Mouse (Mus musculus): ENCODE results near the gene Nasp. TPM values are rescaled to one million over a fixed set of nuclear protein-coding genes. Genes with fewer than 3 reads are reported as not detected.
A peak's percentile ranks its signal among the peaks of the same experiment; 100 is the strongest.
"Not testable (repeated sequence)": the region's sequence is repeated elsewhere in the genome, so short reads cannot be mapped to it uniquely, and the experiment has no call there.

Gene Nasp
- polyA plus RNA-seq (2014; fragmentation: Nextera tagmentation; extraction: Ambion mirVana), result 256 and 265 TPM in 2 replicates

DNA sequence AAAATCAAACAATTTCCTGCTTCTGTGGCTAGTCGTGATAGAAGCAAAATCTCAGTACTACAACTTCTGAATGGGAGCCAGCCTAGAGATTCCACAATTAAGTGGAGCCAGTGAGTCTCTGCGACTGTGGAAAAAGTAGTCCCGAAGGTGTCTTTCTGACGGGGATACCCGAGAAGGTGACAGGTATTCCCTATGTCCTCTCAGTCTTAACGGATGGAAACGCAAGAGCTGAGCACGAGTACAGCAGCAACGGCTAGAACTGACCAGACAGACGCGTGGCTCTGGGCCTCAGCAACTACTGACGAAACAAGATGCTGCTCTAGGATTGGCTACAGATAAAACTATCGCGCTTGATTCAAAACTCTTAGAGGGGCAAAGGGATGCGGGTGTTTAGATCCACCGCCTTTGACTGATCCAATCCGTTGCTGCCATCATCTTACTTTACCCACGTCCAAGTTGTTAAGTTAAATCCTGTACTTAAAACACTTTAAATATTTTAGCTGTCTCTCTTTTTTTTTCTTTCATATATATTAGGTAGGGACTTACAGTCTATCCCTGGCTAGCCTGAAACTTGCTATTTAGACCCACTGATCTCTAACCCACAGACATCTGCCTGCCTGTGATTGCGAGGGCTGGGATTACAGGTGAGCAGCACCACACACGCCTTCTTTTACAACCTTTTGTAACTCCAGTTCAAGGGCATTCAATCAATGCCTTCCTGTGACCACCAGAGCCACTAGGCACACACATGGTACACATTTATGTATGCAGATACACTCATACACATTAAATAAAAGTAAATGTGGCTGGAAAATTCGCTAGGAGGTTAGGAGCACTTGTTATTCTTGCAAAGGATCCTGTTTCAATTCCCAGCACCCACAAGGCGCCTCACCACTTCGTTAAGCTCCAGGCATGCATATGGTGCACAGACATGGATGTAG lies at the start of gene Nasp:
Gene Nasp, minus strand, starts transcription at position 220 of the 941 bp plus-strand sequence.
- Histone ChIP-seq H3K27me3 (ENCODE audit: control insufficient read depth, insufficient read depth, low read length) (no peaks in the 10 kb centered on the region), H3K4me1 (ENCODE audit: control insufficient read depth, insufficient read depth, low read length) (peaks cover 5% of the 10 kb centered on the region; the same call in 1 of the 2 replicates), H3K4me3 (ENCODE audit: low read depth, low read length) (peak within 1 kb of the TSS; percentile 95), H3K9ac (ENCODE audit: low read length) (peak within 1 kb of the TSS; percentile 97), H3K4me2 (ENCODE audit: low read depth) (peak within 1 kb of the TSS; percentile 36), H3K27ac (ENCODE audit: low read depth, low read length) (peak within 1 kb of the TSS; percentile 84), H3K9me3 (ENCODE audit: control insufficient read depth, low read length) (no peaks in the 10 kb centered on the region), H3K36me3 (ENCODE audit: control insufficient read depth, insufficient read depth, low read length) (peaks cover 2% of the 10 kb centered on the region)
- WGBS, result 8% methylated on average over 23 of the region's 23 CpGs
- DNase-seq (ENCODE audit: low spot score) (peak; percentile 84), ATAC-seq (ENCODE audit: insufficient read depth, low FRiP score, low TSS enrichment) (peak; percentile 88)

GRCm38 (mm10) chr4:116676027-116676426 lies 48.3 kb upstream of the Nasp start:
- ATAC-seq (ENCODE audit: insufficient read depth, low FRiP score, low TSS enrichment), result no peak

GRCm38 (mm10) chr4:116674761-116675160 lies 47.0 kb upstream of the Nasp start:
- not testable (repeated sequence) for H3K27ac ChIP-seq (ENCODE audit: low read depth, low read length); H3K4me1 ChIP-seq (ENCODE audit: control insufficient read depth, insufficient read depth, low read length); H3K4me2 ChIP-seq (ENCODE audit: low read depth); DNase-seq (ENCODE audit: low spot score); H3K9me3 ChIP-seq (ENCODE audit: control insufficient read depth, low read length); ATAC-seq (ENCODE audit: insufficient read depth, low FRiP score, low TSS enrichment); H3K36me3 ChIP-seq (ENCODE audit: control insufficient read depth, insufficient read depth, low read length); H3K27me3 ChIP-seq (ENCODE audit: control insufficient read depth, insufficient read depth, low read length); H3K9ac ChIP-seq (ENCODE audit: low read length); H3K4me3 ChIP-seq (ENCODE audit: low read depth, low read length)
- 94% methylated on average over 6 of the region's 6 CpGs for WGBS

More at GRCm38 (mm10) chr4:116676027-116676426, 48.3 kb upstream of the Nasp start:
- no peaks in the 10 kb centered on the region for H3K36me3 ChIP-seq (ENCODE audit: control insufficient read depth, insufficient read depth, low read length)
- no peak overlapping the region for H3K27ac ChIP-seq (ENCODE audit: low read depth, low read length)
- 85% methylated on average over 3 of the region's 3 CpGs for WGBS
- H3K4me1 ChIP-seq (ENCODE audit: control insufficient read depth, insufficient read depth, low read length), result no peaks in the 10 kb centered on the region
- no peak overlapping the region for H3K4me2 ChIP-seq (ENCODE audit: low read depth)
- no peak overlapping the region for H3K4me3 ChIP-seq (ENCODE audit: low read depth, low read length)
- H3K9ac ChIP-seq (ENCODE audit: low read length), result no peak overlapping the region
- H3K27me3 ChIP-seq (ENCODE audit: control insufficient read depth, insufficient read depth, low read length), result no peaks in the 10 kb centered on the region
- no peaks in the 10 kb centered on the region for H3K9me3 ChIP-seq (ENCODE audit: control insufficient read depth, low read length)
- no peak for DNase-seq (ENCODE audit: low spot score)

DNA sequence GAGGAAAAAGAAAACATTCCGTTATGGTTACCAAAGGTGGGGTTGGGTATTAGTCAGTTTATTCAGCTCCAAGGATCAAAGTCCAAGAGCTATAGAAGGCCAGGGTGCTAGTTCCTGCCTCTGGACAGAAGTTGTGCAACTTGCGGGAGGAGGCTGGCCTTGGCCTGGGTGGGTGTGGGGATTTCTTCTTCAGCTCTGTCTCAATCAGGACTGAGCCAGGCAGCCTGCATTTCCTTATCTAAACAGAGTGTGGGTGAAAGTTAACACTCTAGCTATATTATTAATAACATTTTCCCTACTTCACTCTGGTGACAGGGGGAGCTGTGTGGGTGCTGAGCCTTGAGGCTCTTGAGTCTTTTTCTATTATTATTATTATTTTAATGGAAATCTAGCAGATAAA lies 45.0 kb upstream of the Nasp start:
- Histone ChIP-seq H3K27me3 (ENCODE audit: control insufficient read depth, insufficient read depth, low read length) (no peaks in the 10 kb centered on the region), H3K36me3 (ENCODE audit: control insufficient read depth, insufficient read depth, low read length) (no peaks in the 10 kb centered on the region), H3K4me3 (ENCODE audit: low read depth, low read length) (no peak overlapping the region), H3K9me3 (ENCODE audit: control insufficient read depth, low read length) (no peaks in the 10 kb centered on the region), H3K4me2 (ENCODE audit: low read depth) (no peak overlapping the region), H3K27ac (ENCODE audit: low read depth, low read length) (no peak overlapping the region), H3K9ac (ENCODE audit: low read length) (no peak overlapping the region), H3K4me1 (ENCODE audit: control insufficient read depth, insufficient read depth, low read length) (no peaks in the 10 kb centered on the region)
- 68% methylated on average over 2 of the region's 2 CpGs for WGBS
- DNase-seq (ENCODE audit: low spot score), result no peak
- ATAC-seq (ENCODE audit: insufficient read depth, low FRiP score, low TSS enrichment), result no peak

- H3K4me3 ChIP-seq (ENCODE audit: low read depth, low read length), result no peak overlapping the region
- ATAC-seq (ENCODE audit: insufficient read depth, low FRiP score, low TSS enrichment), result no peak
- H3K4me1 ChIP-seq (ENCODE audit: control insufficient read depth, insufficient read depth, low read length), result no peaks in the 10 kb centered on the region
- no peak overlapping the region for H3K4me2 ChIP-seq (ENCODE audit: low read depth)
- no peak overlapping the region for H3K9ac ChIP-seq (ENCODE audit: low read length)
- no peaks in the 10 kb centered on the region for H3K36me3 ChIP-seq (ENCODE audit: control insufficient read depth, insufficient read depth, low read length)
- no peak overlapping the region for H3K27ac ChIP-seq (ENCODE audit: low read depth, low read length)
- no peak for DNase-seq (ENCODE audit: low spot score)
- no peaks in the 10 kb centered on the region for H3K27me3 ChIP-seq (ENCODE audit: control insufficient read depth, insufficient read depth, low read length)
- 62% methylated on average over 2 of the region's 2 CpGs for WGBS
- H3K9me3 ChIP-seq (ENCODE audit: control insufficient read depth, low read length), result no peaks in the 10 kb centered on the region
These were observed 41.5 kb upstream of the Nasp start for GRCm38 (mm10) chr4:116669291-116669690.

- Histone ChIP-seq H3K9ac (ENCODE audit: low read length) (no peak overlapping the region), H3K36me3 (ENCODE audit: control insufficient read depth, insufficient read depth, low read length) (no peaks in the 10 kb centered on the region), H3K9me3 (ENCODE audit: control insufficient read depth, low read length) (no peaks in the 10 kb centered on the region), H3K4me1 (ENCODE audit: control insufficient read depth, insufficient read depth, low read length) (no peaks in the 10 kb centered on the region), H3K4me3 (ENCODE audit: low read depth, low read length) (no peak overlapping the region), H3K27ac (ENCODE audit: low read depth, low read length) (no peak overlapping the region), H3K4me2 (ENCODE audit: low read depth) (no peak overlapping the region), H3K27me3 (ENCODE audit: control insufficient read depth, insufficient read depth, low read length) (no peaks in the 10 kb centered on the region)
- 72% methylated on average over 3 of the region's 3 CpGs for WGBS
- DNase-seq (ENCODE audit: low spot score) (no peak), ATAC-seq (ENCODE audit: insufficient read depth, low FRiP score, low TSS enrichment) (no peak)
These were observed 40.4 kb upstream of the Nasp start for GRCm38 (mm10) chr4:116668145-116668544.

DNA sequence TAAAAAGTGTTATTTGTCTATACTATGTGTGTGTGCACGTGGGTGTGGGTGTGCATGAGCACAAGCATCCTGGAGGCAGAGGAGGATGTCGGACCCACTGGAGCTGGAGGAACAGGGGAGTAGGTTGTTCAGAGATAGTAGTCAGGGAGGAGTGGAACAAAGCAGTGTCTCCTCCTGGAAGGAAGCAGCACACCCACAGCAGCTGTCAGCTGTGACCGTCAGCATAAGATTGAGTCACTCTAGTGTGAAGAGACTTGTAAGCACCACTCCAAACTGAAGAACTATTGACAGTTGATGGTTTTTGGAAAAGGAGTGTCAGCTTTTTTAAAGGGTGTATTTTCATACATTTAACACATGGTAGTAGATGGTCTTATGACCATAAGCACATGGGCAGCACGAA lies 38.9 kb upstream of the Nasp start:
- WGBS, result 76% methylated on average over 4 of the region's 4 CpGs
- H3K4me3 ChIP-seq (ENCODE audit: low read depth, low read length), result no peak overlapping the region
- no peak for DNase-seq (ENCODE audit: low spot score)
- H3K27ac ChIP-seq (ENCODE audit: low read depth, low read length), result no peak overlapping the region
- H3K4me1 ChIP-seq (ENCODE audit: control insufficient read depth, insufficient read depth, low read length), result no peaks in the 10 kb centered on the region
- H3K9me3 ChIP-seq (ENCODE audit: control insufficient read depth, low read length), result no peaks in the 10 kb centered on the region
- no peaks in the 10 kb centered on the region for H3K27me3 ChIP-seq (ENCODE audit: control insufficient read depth, insufficient read depth, low read length)
- H3K9ac ChIP-seq (ENCODE audit: low read length), result no peak overlapping the region
- ATAC-seq (ENCODE audit: insufficient read depth, low FRiP score, low TSS enrichment), result no peak
- no peak overlapping the region for H3K4me2 ChIP-seq (ENCODE audit: low read depth)
- no peaks in the 10 kb centered on the region for H3K36me3 ChIP-seq (ENCODE audit: control insufficient read depth, insufficient read depth, low read length)

- Histone ChIP-seq H3K36me3 (ENCODE audit: control insufficient read depth, insufficient read depth, low read length) (no peaks in the 10 kb centered on the region), H3K4me3 (ENCODE audit: low read depth, low read length) (no peak overlapping the region), H3K27me3 (ENCODE audit: control insufficient read depth, insufficient read depth, low read length) (no peaks in the 10 kb centered on the region), H3K27ac (ENCODE audit: low read depth, low read length) (no peak overlapping the region), H3K9ac (ENCODE audit: low read length) (no peak overlapping the region), H3K4me2 (ENCODE audit: low read depth) (no peak overlapping the region), H3K4me1 (ENCODE audit: control insufficient read depth, insufficient read depth, low read length) (no peaks in the 10 kb centered on the region), H3K9me3 (ENCODE audit: control insufficient read depth, low read length) (no peaks in the 10 kb centered on the region)
- no peak for ATAC-seq (ENCODE audit: insufficient read depth, low FRiP score, low TSS enrichment)
- DNase-seq (ENCODE audit: low spot score), result no peak
- 83% methylated on average over 1 of the region's 1 CpGs for WGBS
These were observed 34.3 kb upstream of the Nasp start for GRCm38 (mm10) chr4:116661998-116662397.

- WGBS, result 82% methylated on average over 6 of the region's 6 CpGs
- Histone ChIP-seq H3K36me3 (ENCODE audit: control insufficient read depth, insufficient read depth, low read length) (no peaks in the 10 kb centered on the region), H3K4me2 (ENCODE audit: low read depth) (no peak overlapping the region), H3K4me3 (ENCODE audit: low read depth, low read length) (no peak overlapping the region), H3K9ac (ENCODE audit: low read length) (no peak overlapping the region), H3K27ac (ENCODE audit: low read depth, low read length) (no peak overlapping the region), H3K9me3 (ENCODE audit: control insufficient read depth, low read length) (no peaks in the 10 kb centered on the region), H3K27me3 (ENCODE audit: control insufficient read depth, insufficient read depth, low read length) (no peaks in the 10 kb centered on the region), H3K4me1 (ENCODE audit: control insufficient read depth, insufficient read depth, low read length) (no peaks in the 10 kb centered on the region)
- DNase-seq (ENCODE audit: low spot score) (no peak), ATAC-seq (ENCODE audit: insufficient read depth, low FRiP score, low TSS enrichment) (no peak)
These were observed 33.1 kb upstream of the Nasp start for GRCm38 (mm10) chr4:116660829-116661228.
